Mouse (Mus musculus): ENCODE measurements around the gene Hint1. TPM values are rescaled to one million over a fixed set of nuclear protein-coding genes. Genes with fewer than 3 reads are reported as not detected.

Hint1 gene
- total RNA-seq, 1 experiment from 2014 or later = 104 TPM

GRCm38 (mm10) chr11:54911671-54912502 is 45.7 kb downstream of the Hint1 start:
- ATAC-seq (ENCODE audit: extremely low read depth, insufficient number of reproducible peaks, low FRiP score, poor library complexity, severe bottlenecking) = no peak

DNA sequence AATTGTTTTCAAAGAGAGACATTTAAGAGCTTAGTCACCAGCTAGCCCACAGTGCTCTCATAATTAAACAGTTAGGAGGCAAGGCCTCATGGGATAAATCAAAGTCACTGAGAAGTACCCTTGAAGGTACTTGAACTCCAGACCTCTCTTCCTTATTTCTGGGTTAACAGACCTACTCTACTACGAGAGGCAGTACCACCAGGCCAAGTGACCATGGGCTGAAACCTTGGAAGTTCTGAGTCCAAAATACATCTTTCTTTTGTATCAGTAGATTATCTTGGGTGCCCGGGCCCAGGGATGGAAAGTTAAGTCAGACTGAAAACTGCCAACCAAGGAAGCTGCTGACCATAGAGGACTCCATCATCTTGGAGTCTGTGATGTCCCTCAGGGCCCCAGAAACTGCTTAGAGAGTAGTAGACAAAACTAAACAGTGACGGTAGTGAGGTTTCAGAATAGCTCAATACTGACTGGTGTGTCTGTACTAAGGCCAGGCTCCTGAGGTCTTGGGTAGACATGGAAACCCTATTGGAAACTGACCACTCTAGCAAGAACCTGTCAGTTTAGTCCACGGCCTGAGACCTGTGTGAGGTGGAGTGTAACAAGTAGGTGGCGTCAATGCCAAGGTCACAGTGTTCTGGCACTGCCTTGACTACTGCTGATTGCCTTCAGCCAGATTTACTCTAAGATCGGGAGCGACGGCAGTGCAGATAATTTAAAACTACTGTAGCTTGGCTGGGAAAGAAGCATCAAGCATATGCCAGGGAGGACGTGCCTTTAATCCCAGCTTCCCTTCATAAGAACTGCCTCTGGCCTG is 46.5 kb downstream of the Hint1 start:
- ATAC-seq (ENCODE audit: extremely low read depth, insufficient number of reproducible peaks, low FRiP score, poor library complexity, severe bottlenecking) = no peak

DNA sequence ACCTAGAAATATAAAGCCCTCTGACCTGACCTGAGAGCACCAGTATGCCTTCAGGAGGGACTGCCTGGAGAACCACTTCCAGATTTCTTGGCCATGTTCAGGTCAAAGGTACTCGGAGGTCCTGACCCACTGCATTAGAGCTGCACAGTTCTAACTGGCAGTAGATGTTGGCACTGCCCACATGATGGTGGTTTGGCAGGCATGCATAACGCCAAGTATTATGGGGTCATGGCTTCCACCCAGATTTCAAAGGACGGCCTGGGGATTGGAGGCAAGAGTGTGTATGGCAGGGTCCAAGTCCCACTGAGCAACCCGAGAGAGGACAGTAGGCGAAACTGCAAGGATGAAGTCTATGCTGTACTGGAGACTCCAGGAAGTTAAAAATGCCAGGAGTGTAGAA is 47.7 kb downstream of the Hint1 start:
- no peak for ATAC-seq (ENCODE audit: extremely low read depth, insufficient number of reproducible peaks, low FRiP score, poor library complexity, severe bottlenecking)

- no peak for ATAC-seq (ENCODE audit: extremely low read depth, insufficient number of reproducible peaks, low FRiP score, poor library complexity, severe bottlenecking)
Observed at GRCm38 (mm10) chr11:54917461-54917860, 51.3 kb downstream of the Hint1 start.

GRCm38 (mm10) chr11:54918273-54918672 is 52.1 kb downstream of the Hint1 start:
- ATAC-seq (ENCODE audit: extremely low read depth, insufficient number of reproducible peaks, low FRiP score, poor library complexity, severe bottlenecking) = no peak

Other genes starting within 250 kb of the Hint1 start
- gene Cdc42se2, start 78.7 kb upstream of the Hint1 start, total RNA-seq (2017) = 167 and 174 TPM in 2 replicates
- 9.2 and 11.5 TPM in 2 replicates for gene Lyrm7, start 5.5 kb upstream of the Hint1 start, total RNA-seq (2017)
- not detected in 2 replicates for gene Gpx3, start 36.1 kb downstream of the Hint1 start, total RNA-seq (2017)
- 54.1 and 58.2 TPM in 2 replicates for gene Tnip1, start 96.5 kb downstream of the Hint1 start, total RNA-seq (2017)
- gene Anxa6, start 167.1 kb downstream of the Hint1 start, total RNA-seq (2017) = 177 and 181 TPM in 2 replicates
- 30.4 and 33.2 TPM in 2 replicates for gene Ccdc69, start 211.7 kb downstream of the Hint1 start, total RNA-seq (2017)
- 154 and 160 TPM in 2 replicates for gene Gm2a, start 231.7 kb downstream of the Hint1 start, total RNA-seq (2017)

All from neutrophil, adult 5-6 weeks (primary cell).